Mouse (Mus musculus): ENCODE results near the gene Gm44965. TPM values are rescaled to one million over a fixed set of nuclear protein-coding genes. Genes with fewer than 3 reads are reported as not detected.
A peak's percentile ranks its signal among the peaks of the same experiment; 100 is the strongest.

Gm44965 gene
- polyA plus RNA-seq, 1 experiment, result 1.5 TPM

- Histone ChIP-seq H3K4me3 (no peak overlapping the region), H3K27me3 (ENCODE audit: control insufficient read depth, insufficient read depth, insufficient read length) (no peaks in the 10 kb centered on the region), H3K36me3 (ENCODE audit: control insufficient read depth, insufficient read depth) (no peaks in the 10 kb centered on the region), H3K79me2 (ENCODE audit: control insufficient read depth, insufficient read depth) (no peaks in the 10 kb centered on the region), H3K4me2 (ENCODE audit: low read depth) (no peak overlapping the region), H3ac (ENCODE audit: control insufficient read depth, insufficient read length) (no peak overlapping the region)
- TF ChIP-seq MYOG (IDR thresholded peaks at IDR 0.05; ENCODE audit: control insufficient read depth in 1 of 3, insufficient read depth in 1 of 3, insufficient read length in 2 of 3, low read depth in 2 of 3) (no peak), MYOD1 (IDR thresholded peaks at IDR 0.05; ENCODE audit: control insufficient read depth in 1 of 3, insufficient read length in 2 of 3, low read depth in 2 of 3) (no peak), E2F4 (IDR thresholded peaks at IDR 0.05; ENCODE audit: insufficient read depth) (no peak), POLR2AphosphoS2 (IDR thresholded peaks at IDR 0.05; ENCODE audit: insufficient read length, low read depth) (no peak), CEBPB (IDR thresholded peaks at IDR 0.05; ENCODE audit: insufficient read depth, poor library complexity, severe bottlenecking) (no peak)
Observed at GRCm38 (mm10) chr6:48573981-48574380, 19.8 kb upstream of the Gm44965 start.

GRCm38 (mm10) chr6:48578736-48579135 lies 15.0 kb upstream of the Gm44965 start:
- H3ac ChIP-seq (ENCODE audit: control insufficient read depth, insufficient read length), result no peak overlapping the region
- H3K4me3 ChIP-seq, result no peak overlapping the region
- no peaks in the 10 kb centered on the region for H3K79me2 ChIP-seq (ENCODE audit: control insufficient read depth, insufficient read depth)
- peak overlapping the region; percentile 69 for H3K4me2 ChIP-seq (ENCODE audit: low read depth)
- TF ChIP-seq MYOG (IDR thresholded peaks at IDR 0.05; ENCODE audit: control insufficient read depth in 1 of 3, insufficient read depth in 1 of 3, insufficient read length in 2 of 3, low read depth in 2 of 3), result no peak
- no peak for TF ChIP-seq USF1 (IDR thresholded peaks at IDR 0.05; ENCODE audit: low read depth)
- no peak for TF ChIP-seq MAX (IDR thresholded peaks at IDR 0.05; ENCODE audit: low read depth)
- TF ChIP-seq CEBPB (IDR thresholded peaks at IDR 0.05; ENCODE audit: insufficient read depth, poor library complexity, severe bottlenecking), result no peak
- no peak for TF ChIP-seq REST (IDR thresholded peaks at IDR 0.05; ENCODE audit: insufficient read depth, insufficient read length)
- no peak for TF ChIP-seq POLR2AphosphoS2 (IDR thresholded peaks at IDR 0.05; ENCODE audit: insufficient read length, low read depth)
- TF ChIP-seq E2F4 (IDR thresholded peaks at IDR 0.05; ENCODE audit: insufficient read depth), result no peak
- no peak for TF ChIP-seq SRF (IDR thresholded peaks at IDR 0.05; ENCODE audit: control insufficient read depth, insufficient read length, low read depth)
- TF ChIP-seq POLR2A (IDR thresholded peaks at IDR 0.05; ENCODE audit: insufficient read length, low read depth), result no peak
- TF ChIP-seq TCF3 (IDR thresholded peaks at IDR 0.05; ENCODE audit: insufficient read length, low read depth), result no peak
- H3K36me3 ChIP-seq (ENCODE audit: control insufficient read depth, insufficient read depth), result no peaks in the 10 kb centered on the region
- no peaks in the 10 kb centered on the region for H3K27me3 ChIP-seq (ENCODE audit: control insufficient read depth, insufficient read depth, insufficient read length)

- Histone ChIP-seq H3ac (ENCODE audit: control insufficient read depth, insufficient read length) (no peak overlapping the region), H3K27me3 (ENCODE audit: control insufficient read depth, insufficient read depth, insufficient read length) (no peaks in the 10 kb centered on the region), H3K79me2 (ENCODE audit: control insufficient read depth, insufficient read depth) (no peaks in the 10 kb centered on the region), H3K4me3 (no peak overlapping the region), H3K4me2 (ENCODE audit: low read depth) (peak overlapping the region; percentile 69), H3K36me3 (ENCODE audit: control insufficient read depth, insufficient read depth) (no peaks in the 10 kb centered on the region)
- TF ChIP-seq REST (IDR thresholded peaks at IDR 0.05; ENCODE audit: insufficient read depth, insufficient read length) (no peak), E2F4 (IDR thresholded peaks at IDR 0.05; ENCODE audit: insufficient read depth) (no peak), MYOD1 (IDR thresholded peaks at IDR 0.05; ENCODE audit: control insufficient read depth in 1 of 3, insufficient read length in 2 of 3, low read depth in 2 of 3) (no peak), POLR2AphosphoS2 (IDR thresholded peaks at IDR 0.05; ENCODE audit: insufficient read length, low read depth) (no peak), SRF (IDR thresholded peaks at IDR 0.05; ENCODE audit: control insufficient read depth, insufficient read length, low read depth) (no peak), CEBPB (IDR thresholded peaks at IDR 0.05; ENCODE audit: insufficient read depth, poor library complexity, severe bottlenecking) (no peak), TCF3 (IDR thresholded peaks at IDR 0.05; ENCODE audit: insufficient read length, low read depth) (no peak), POLR2A (IDR thresholded peaks at IDR 0.05; ENCODE audit: insufficient read length, low read depth) (no peak), MAX (IDR thresholded peaks at IDR 0.05; ENCODE audit: low read depth) (no peak), MYOG (IDR thresholded peaks at IDR 0.05; ENCODE audit: control insufficient read depth in 1 of 3, insufficient read depth in 1 of 3, insufficient read length in 2 of 3, low read depth in 2 of 3) (no peak), USF1 (IDR thresholded peaks at IDR 0.05; ENCODE audit: low read depth) (no peak), TCF12 (IDR thresholded peaks at IDR 0.05; ENCODE audit: insufficient read depth, poor library complexity, severe bottlenecking) (no peak)
Observed at GRCm38 (mm10) chr6:48579215-48579648, 14.5 kb upstream of the Gm44965 start.

- Histone ChIP-seq H3K36me3 (ENCODE audit: control insufficient read depth, insufficient read depth) (no peaks in the 10 kb centered on the region), H3K27me3 (ENCODE audit: control insufficient read depth, insufficient read depth, insufficient read length) (no peaks in the 10 kb centered on the region), H3K4me2 (ENCODE audit: low read depth) (no peak overlapping the region), H3K4me3 (no peak overlapping the region), H3K79me2 (ENCODE audit: control insufficient read depth, insufficient read depth) (no peaks in the 10 kb centered on the region), H3ac (ENCODE audit: control insufficient read depth, insufficient read length) (no peak overlapping the region)
- TF ChIP-seq E2F4 (IDR thresholded peaks at IDR 0.05; ENCODE audit: insufficient read depth) (no peak), TCF3 (IDR thresholded peaks at IDR 0.05; ENCODE audit: insufficient read length, low read depth) (no peak), TCF12 (IDR thresholded peaks at IDR 0.05; ENCODE audit: insufficient read depth, poor library complexity, severe bottlenecking) (no peak), MYOG (IDR thresholded peaks at IDR 0.05; ENCODE audit: control insufficient read depth in 1 of 3, insufficient read depth in 1 of 3, insufficient read length in 2 of 3, low read depth in 2 of 3) (no peak), MYOD1 (IDR thresholded peaks at IDR 0.05; ENCODE audit: control insufficient read depth in 1 of 3, insufficient read length in 2 of 3, low read depth in 2 of 3) (no peak), POLR2A (IDR thresholded peaks at IDR 0.05; ENCODE audit: insufficient read length, low read depth) (no peak), MAX (IDR thresholded peaks at IDR 0.05; ENCODE audit: low read depth) (no peak), SRF (IDR thresholded peaks at IDR 0.05; ENCODE audit: control insufficient read depth, insufficient read length, low read depth) (no peak), CEBPB (IDR thresholded peaks at IDR 0.05; ENCODE audit: insufficient read depth, poor library complexity, severe bottlenecking) (no peak), USF1 (IDR thresholded peaks at IDR 0.05; ENCODE audit: low read depth) (no peak)
Observed at GRCm38 (mm10) chr6:48581257-48581656, 12.5 kb upstream of the Gm44965 start.

GRCm38 (mm10) chr6:48582037-48582436 lies 11.7 kb upstream of the Gm44965 start:
- no peak for TF ChIP-seq TCF3 (IDR thresholded peaks at IDR 0.05; ENCODE audit: insufficient read length, low read depth)
- no peak for TF ChIP-seq MYOD1 (IDR thresholded peaks at IDR 0.05; ENCODE audit: control insufficient read depth in 1 of 3, insufficient read length in 2 of 3, low read depth in 2 of 3)
- no peak for TF ChIP-seq SRF (IDR thresholded peaks at IDR 0.05; ENCODE audit: control insufficient read depth, insufficient read length, low read depth)
- no peak overlapping the region for H3K4me3 ChIP-seq
- no peak overlapping the region for H3ac ChIP-seq (ENCODE audit: control insufficient read depth, insufficient read length)
- H3K36me3 ChIP-seq (ENCODE audit: control insufficient read depth, insufficient read depth), result no peaks in the 10 kb centered on the region
- H3K27me3 ChIP-seq (ENCODE audit: control insufficient read depth, insufficient read depth, insufficient read length), result no peaks in the 10 kb centered on the region
- H3K79me2 ChIP-seq (ENCODE audit: control insufficient read depth, insufficient read depth), result no peaks in the 10 kb centered on the region
- H3K4me2 ChIP-seq (ENCODE audit: low read depth), result peak overlapping the region; percentile 37

Data from myocyte (in vitro differentiated cells).